Mouse (Mus musculus): Measurements from ENCODE around the gene Hoxa9. TPM values are rescaled to one million over a fixed set of nuclear protein-coding genes. Genes with fewer than 3 reads are reported as not detected.

The Hoxa9 gene
- polyA plus RNA-seq, 1 experiment, result 0.10 TPM

DNA sequence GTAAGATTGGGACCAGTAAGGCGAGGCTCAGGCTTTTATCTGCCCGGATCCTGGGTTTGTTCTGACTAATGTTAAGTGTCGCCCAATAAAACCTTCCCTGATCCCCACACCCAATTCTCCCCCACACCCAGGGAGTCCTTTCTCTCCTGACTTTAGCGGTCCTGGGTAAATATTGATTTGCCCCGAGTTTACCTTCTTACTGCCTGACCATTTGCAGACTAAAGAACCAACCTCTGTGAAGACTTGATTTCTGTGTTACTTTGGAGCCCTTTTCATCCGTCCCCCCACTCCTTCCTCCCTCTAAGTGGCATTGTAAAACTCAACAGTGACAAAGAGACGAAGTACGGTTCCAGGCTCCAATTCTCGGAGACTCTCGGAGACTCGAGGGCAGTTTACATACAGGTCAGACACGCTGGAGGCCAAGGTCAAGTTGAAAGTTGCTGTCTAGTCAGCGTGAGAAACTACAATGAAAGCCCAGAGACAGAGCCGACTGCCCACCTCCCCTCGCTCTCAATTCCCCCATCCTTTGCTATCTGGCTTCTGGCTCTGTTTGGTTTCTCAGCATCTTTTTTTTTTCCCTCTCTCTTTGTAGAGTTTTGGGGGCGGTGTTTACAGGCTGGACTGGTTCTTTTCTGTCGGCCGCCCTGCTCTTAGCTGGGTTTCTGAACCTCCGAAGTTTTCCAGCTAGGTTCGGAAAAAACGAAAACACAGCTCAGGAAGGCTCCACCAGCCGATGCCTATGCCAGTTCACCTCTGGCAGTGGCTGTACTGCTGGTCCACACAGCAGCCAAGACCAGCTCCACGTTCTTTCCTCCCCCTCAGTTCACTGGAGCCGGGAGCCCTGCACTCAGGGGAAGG lies 31.8 kb upstream of the Hoxa9 start:
- DNase-seq (ENCODE audit: low read depth, low spot score), result peak; percentile 63
- WGBS, result 16% methylated on average over 24 of the region's 24 CpGs

DNA sequence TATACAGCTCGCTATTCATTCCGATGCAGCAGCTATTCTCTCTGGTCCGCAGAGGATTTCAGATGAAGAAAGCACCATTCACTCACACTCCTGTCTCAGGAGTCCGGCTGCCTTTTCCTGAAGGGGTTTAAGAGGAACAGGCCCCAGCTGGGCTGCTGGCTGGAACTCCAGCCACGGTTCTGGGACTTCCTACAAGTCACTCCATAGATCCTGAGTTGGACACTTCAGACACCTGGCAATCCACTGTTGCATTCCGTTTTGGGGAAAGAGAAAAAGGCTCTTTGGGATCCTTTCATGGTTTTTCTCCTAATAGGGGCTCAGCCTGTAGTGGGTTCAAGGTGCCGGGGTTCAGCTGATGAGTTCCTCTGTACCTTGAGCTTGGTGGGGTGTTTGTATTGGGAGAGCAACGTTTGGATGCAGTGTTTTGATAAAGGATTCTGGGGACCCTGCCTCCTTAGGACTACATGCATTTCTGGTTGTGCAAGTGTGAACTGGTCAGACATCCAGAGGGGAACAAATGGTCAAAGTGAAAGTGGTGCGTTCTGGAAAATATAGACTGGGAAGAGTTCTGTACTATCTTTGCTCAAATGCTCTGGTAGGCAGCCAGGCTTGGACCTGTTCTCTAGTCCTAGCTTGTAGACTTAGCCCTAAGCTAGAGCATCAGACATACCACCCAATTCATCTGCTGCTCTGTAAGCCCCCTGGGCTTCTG lies 31.0 kb upstream of the Hoxa9 start:
- 17% methylated on average over 9 of the region's 9 CpGs for WGBS
- DNase-seq (ENCODE audit: low read depth, low spot score), result no peak

DNA sequence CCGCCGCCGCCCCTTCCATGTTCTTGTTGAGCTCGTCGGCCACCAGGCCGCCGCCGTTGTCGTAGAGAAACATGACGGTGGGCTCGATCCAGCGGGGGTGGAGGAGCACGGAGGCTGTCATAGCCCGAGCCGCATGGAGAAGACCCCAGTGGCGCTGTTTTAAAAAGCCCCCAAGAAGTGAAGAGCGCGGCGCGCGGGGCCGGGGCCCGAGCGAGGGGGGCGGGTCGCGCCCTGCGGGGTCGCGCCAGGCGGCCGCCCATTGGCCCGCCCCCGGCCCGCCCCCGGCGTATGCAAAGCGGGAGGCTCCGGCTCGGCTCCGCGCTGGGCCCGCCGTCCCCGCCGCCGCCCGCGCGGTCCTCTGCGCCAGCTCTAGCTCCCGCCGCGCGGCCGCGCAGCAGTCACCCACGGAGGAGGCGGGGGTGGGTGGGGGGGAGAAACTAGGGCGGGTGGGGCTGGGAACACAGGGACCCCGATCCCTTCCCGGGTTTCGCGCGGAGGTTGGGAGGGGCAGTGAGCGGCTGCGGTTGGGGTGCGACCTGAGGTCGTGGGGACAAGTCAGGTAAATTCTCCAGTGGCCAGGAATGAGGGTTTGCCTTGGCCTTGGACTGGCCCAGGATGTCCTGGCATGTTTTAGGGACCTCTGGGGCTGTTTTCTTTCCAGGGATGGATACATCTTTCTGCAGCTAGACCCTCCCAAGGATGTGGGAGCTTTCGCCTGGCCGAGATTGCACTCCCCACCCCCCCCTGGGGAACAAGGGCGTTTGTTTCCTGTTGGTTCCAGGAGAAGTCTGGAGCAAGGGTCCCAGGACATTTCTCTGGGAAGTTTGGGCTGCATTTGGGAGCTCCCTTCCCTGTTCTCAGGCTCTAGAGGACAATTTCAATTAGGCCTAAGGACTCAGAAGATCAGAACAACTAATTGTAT lies 30.0 kb upstream of the Hoxa9 start, which contains the start of gene Hoxa13:
Gene Hoxa13, minus strand, starts transcription at position 227 of the 922 bp plus-strand sequence.
- no peak for DNase-seq (ENCODE audit: low read depth, low spot score)

DNA sequence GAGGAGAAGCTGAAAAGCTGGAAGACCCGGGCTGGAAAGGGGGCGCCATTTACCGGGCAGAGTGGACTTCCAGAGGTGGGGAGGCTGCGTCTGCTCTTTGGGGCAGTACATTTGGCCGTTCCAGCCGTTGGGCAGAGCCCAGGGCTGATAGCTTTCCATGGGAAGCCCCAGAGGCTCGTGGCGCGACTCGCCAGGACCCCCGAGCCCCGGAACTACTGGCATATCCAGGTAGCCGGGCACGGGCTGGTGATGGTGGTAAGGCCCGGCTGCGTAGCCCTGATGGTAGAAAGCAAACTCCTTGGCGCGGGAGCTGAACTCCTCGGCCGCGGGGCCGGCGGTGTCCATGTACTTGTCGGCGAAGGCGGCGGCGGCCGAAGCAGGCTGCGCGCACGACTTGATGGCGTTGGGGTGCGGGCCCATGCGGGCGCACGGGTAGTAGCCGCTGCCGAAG lies 28.9 kb upstream of the Hoxa9 start:
- 2% methylated on average over 39 of the region's 39 CpGs for WGBS
- DNase-seq (ENCODE audit: low read depth, low spot score), result no peak

More for the DNA sequence above, 30.0 kb upstream of the Hoxa9 start, which contains the start of gene Hoxa13:
- WGBS, result 2% methylated on average over 49 of the region's 72 CpGs

DNA sequence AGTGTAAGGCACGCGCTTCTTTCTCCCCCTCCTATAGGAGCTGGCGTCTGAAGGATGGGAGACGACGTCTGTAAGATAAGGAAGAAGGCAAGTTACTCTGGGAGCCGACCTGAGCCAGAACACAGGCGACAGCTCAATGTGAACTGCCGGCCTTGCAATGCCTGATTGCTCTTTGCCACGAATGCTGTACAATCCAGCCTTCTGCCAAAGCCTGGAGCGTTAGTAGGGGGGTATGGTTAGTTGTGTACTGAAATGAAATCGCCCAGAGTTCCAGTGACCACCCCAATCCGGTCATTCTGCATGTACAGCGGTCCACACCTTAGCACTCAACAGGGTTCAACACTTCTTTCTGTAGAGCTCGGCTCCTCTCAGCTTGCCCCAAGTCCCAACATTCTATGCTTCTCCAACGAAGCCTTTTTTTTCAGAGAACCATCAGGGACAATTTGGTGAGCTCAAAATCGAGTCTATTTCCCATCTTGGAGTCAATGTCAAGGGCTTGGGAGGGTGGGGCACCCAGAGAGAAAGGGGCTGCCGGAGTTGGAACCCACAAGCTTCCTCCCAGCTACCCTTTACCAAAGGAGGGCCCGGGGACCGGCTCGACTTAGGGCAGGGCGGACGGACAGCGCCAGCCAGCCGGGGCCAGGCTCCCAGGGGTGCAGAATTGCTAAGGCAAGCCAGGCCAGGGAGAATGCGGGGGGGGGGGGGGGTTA lies 28.3 kb upstream of the Hoxa9 start:
- DNase-seq (ENCODE audit: low read depth, low spot score), result no peak
- WGBS, result 8% methylated on average over 25 of the region's 25 CpGs

DNA sequence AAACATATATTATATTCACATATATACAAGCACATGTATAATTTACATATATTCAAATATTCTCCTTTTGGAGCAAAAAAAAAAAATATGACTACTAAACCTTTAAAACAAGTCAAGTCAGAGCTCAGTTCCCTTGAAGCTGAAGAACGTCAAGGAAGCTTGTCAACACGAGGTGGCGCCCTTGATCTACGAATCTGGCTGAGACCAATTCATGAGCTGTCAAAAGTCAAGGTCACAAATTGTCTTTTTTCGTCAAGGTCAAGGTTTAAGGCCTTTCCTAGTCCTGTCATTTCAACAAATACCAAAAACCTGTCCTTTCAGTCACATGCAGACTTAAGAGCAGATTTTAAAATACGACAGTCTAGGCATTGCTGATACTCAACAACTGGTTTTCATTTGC lies 26.1 kb upstream of the Hoxa9 start:
- 1% methylated on average over 6 of the region's 6 CpGs for WGBS
- DNase-seq (ENCODE audit: low read depth, low spot score), result no peak

DNA sequence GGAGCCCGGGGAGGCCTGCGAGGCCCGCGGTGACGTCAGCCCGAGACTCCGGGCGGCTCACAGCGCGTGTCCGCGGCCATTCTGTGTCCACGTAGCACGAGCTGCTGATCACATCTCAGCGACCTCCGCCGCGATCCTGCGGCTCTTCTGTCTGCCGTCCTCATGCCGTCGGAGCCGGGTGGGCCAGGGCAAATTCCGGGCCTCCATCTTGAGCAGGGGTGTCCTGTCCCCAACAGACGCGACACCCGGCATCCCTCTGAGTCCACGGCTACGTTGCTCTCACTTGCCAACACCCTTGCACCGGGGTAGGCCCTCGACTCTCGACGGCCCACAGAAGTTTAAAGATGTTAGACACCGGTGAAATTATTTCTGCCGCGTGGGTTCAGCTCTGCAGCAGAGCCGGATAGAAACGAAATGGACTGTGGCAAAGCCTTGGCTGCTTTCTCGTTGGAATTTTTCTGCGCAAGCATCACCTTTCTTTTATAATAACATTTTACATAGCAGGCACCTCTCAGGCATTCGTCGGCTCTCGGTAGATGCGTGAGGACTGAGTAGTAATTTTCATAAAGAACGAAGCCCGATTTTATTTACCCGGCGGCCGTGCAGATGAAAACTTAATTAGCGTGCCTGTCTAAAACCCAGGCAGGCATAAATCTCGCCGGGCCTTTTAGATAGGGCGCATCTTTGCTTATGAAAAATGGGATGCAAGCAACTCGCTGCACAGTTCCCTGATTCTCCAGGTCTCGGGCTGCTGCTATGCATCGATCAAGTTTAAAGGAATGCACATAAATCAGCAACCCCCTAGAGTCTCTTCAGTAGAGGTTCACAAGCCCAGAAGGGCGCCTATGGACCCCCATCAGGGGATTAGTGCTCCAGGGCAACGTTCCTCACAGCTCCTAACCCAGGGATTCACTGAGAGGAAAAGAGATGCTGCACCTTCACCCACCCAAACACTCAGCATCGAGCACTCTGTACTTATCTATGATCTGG lies 22.9 kb upstream of the Hoxa9 start:
- no peak for DNase-seq (ENCODE audit: low read depth, low spot score)

DNA sequence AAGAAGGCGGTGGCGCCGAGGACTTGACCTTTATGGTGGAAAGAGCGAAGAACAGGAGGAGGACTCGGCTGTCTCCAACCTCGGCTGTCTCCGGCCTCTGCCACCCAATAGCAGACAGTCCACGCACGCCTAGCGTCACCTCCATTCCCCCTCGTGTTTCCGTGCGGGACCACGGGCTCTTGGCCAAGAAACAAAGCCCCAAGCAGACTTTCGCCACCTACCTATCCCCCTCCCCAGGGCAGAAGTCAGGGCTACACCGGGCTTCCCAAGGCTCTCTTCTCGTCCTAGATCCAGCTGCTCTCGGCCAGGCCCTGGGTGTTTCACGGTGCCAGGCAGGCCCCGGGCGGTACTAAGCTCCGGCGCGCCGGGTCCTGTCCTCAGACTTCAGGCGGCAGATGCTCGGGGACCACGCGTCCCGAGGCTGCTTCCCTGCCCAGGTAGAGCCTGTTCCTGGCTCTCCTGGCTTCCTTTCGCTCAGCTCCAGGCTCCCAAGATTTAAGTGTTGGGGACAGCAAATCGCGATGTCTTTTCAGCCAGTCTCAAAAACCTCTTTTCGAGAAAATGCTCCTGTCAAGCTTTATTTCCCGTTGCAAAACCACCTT lies 22.0 kb upstream of the Hoxa9 start:
- DNase-seq (ENCODE audit: low read depth, low spot score), result no peak
- 15% methylated on average over 35 of the region's 35 CpGs for WGBS

More for the DNA sequence above, 22.9 kb upstream of the Hoxa9 start:
- WGBS, result 6% methylated on average over 59 of the region's 59 CpGs

DNA sequence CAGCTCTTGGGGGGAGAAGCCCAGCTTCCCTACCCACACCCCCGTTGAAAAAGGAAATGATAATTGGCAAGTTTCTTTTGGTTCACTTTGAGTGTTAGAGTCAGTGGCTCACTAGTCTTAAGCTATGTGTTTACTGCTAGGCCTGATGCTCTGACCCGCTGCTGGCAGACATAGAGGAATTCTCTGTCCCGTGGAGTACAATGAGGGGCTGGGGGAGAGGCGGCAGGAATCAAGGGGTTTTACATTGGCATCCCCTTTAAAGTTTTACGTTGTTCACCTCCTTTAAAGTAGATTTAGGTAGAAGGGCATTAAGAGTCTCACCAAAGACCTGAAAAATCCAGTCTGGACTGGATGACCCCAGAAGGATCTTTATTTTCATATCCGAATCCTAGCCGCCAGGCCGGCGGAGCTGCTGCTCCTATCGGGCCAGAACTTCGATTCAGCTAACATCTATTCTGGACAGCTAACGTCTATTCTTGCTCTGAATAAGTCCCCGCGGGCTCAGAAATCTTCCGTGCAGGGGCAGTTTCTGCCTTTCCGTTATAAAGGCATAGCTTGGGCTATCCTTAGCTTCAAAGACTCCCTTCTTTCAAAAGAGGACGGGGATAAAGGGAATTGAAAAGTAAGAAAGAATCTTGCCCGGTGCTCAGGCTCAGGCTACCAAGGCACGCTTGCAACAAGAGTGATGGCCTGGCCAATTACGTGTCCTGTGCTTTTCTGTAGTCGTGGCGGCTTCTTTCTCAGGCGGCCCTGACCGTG lies 21.3 kb upstream of the Hoxa9 start:
- WGBS, result 21% methylated on average over 24 of the region's 24 CpGs
- no peak for DNase-seq (ENCODE audit: low read depth, low spot score)

DNA sequence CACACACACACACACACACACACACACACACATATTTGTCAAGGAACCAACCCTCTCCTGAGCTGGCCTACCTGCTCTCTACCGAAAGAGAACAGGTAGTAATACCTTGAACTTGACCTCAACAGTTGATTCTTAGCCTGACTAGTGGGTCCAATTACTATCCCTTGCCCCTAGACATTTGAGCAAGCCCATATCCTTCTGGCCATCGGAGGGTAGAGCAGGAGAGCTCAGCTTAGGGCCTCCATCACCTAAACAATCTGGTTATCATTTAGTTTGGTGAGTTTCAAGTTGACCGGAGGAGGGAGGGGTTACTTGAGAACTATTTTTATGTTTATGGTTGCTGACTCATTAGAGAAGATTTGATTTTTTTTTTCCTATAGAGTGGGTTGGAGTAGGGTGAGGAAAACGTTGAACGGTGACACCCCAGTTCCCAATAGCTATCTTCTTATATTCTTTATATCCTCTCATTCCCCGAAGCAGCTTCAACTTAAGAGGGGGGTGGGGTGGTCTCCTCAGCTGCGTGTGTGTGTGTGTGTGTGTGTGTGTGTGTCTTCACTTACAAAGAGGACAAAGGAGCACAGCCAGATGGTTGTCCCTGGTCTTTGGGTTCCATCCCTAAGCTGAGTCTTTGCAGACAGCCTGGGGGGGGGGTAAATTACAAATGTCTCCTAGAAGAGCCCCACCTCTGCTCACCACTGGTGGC lies 20.4 kb upstream of the Hoxa9 start:
- no peak for DNase-seq (ENCODE audit: low read depth, low spot score)
- 14% methylated on average over 7 of the region's 7 CpGs for WGBS

DNA sequence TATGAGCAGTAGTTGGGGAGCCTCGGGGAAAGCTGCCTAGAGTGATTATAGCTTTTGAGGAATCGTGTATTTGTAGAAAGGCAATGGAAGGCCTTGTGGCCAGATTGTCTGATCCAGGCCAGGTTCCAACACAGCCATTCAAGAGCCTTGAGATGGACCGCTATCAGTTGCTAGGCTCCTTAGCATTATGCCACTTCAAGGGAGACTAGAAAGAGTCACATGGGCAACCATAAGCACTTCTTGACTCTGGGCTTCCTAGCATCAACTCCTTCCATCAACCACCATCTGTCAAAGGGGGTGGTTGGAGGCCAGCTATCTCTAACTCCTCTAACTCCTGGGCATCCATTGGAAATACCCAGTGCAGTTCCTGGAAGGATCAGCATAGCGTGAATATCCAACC lies 18.9 kb upstream of the Hoxa9 start:
- DNase-seq (ENCODE audit: low read depth, low spot score), result no peak
- WGBS, result 27% methylated on average over 4 of the region's 4 CpGs

DNA sequence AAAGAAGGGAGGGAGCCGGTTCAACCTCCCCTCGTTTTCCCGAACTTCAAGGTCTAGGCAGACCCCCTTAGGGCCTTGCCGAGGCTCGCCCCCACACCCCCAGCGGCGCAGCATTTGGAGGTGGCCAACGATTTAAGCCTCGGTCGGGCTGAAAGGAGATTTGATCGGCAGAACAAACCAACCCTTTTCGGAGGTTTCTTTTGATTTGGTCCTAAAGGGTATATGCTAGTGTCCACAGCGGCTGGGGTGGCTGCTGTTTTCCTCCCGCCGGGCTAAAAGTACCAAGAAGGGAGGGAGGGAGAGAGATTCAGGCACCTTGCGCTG lies 18.5 kb upstream of the Hoxa9 start:
- DNase-seq (ENCODE audit: low read depth, low spot score), result no peak
- WGBS, result 11% methylated on average over 16 of the region's 16 CpGs

DNA sequence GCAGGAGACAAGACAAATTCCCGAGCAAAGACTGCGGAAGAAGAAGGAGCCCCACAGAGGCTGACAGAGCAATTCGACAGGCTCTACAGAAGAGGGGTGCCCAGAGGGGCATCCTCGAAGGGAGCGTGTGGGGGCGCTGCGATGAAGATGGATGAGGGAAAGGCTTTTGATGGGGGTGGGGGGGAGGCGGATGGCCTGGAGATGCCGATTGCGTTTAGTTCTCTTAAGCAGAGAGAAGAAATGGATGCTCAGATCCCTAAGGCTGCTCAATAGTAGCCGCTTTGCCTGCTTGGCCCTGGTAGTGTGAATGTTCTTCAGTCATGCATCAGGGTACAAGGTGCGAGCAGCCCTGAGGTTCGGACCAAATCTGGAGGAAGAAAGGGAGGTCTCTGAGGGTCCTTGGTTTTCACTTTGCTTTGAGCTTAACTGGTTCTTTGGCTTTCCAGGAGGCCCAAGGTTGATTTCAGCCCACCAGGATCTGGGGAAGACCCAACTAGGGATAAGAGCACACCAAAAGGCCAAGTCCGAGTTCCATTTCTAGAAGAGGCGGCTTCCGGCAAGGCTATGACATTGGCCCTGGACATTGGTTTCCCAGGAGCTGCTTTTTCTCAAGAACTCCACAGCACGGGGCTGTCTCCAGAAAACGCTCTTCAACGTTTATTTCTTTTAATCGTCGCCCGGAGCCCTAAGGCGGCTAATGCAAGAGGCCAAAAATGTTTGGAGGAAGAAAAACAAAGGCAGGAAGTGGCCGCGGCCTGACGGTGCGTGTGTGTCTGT lies 17.9 kb upstream of the Hoxa9 start:
- 9% methylated on average over 27 of the region's 27 CpGs for WGBS
- no peak for DNase-seq (ENCODE audit: low read depth, low spot score)

DNA sequence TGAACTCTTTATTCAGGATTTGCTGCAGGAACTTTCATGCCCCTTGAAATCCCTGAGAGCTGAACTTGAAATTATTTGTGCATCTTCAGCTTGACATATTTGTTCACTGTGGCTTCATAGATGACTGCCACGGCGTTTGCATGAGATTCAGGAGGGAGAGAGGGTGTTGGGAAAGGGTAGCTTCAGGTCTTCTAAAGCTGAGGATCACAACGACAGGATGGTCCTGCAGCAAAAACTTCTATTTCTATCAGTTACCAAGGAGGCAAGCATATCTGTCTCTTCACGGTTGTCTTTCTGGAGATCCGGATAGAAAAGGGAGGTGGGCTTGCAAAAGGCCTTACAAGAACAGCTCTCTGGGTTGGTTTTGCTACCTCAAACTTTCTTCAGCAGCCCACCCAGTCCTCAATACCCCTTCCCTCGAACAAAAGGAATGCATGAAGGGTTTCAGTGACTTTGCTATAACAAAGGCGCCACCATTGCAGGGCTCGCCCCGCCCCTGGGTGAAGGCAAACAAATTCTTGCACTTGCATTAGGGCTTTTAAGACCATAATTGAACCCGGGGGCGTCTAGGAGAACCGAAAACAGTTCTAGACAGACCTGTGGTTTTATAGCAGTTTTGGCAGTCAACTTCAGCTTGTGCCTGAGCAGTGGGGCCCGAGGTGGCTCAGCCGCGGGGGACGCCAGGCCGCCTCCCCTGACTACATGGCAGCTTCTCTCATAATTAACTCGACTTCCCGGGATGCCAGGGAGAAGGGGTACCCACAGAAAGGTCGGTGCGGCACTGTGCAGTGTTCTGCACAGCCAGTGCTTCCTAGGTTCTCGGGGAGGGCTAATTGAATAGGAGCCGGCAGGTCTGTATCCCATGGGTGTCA lies 17.1 kb upstream of the Hoxa9 start:
- WGBS, result 6% methylated on average over 23 of the region's 23 CpGs
- DNase-seq (ENCODE audit: low read depth, low spot score), result no peak

DNA sequence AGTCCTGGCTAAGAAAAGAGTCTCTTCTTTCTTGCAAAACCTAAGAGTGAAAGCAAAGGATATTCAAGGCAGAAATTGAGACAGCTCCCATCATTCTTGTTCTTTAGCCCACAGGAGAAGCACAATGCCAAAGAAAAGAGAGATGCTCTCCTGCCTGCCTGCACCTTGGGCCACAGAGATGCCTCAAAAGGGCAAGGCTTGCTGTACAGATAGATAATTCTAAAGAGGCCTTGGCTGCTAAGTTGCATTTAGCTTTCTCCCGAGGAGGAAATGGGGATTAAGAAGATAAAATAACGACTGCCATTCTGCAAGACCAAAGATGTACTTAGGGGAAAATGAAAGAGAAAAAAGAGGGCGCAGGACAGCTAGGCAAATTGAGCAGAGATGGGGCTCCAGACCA lies 16.0 kb upstream of the Hoxa9 start:
- 16% methylated on average over 3 of the region's 3 CpGs for WGBS
- DNase-seq (ENCODE audit: low read depth, low spot score), result no peak

Data from large intestine, adult 2 months (tissue).